Mouse (Mus musculus) embryonic facial prominence, embryonic 12.5 days (tissue): Measurements from ENCODE around the gene Arl10. TPM values are rescaled to one million over a fixed set of nuclear protein-coding genes. Genes with fewer than 3 reads are reported as not detected.
A peak's percentile ranks its signal among the peaks of the same experiment; 100 is the strongest.

Source experiments
- ATAC-seq: fragments of 200-750 bp; cut with Nextera tagmentation; 2 replicates; pipeline ENCODE4 v1.8.0; 2017; ENCODE audit not compliant: insufficient number of reproducible peaks, insufficient read depth, low FRiP score, low TSS enrichment
- H3K27ac ChIP-seq: fragments of 300-500 bp; sonication (generic); 2 replicates; pipeline ENCODE4 v1.5.1; 2016; ENCODE audit warnings: mild to moderate bottlenecking
- H3K27me3 ChIP-seq: fragments of 300-500 bp; sonication (generic); 2 replicates; pipeline ENCODE4 v1.6.1; 2016; ENCODE audit warnings: mild to moderate bottlenecking, moderate library complexity
- H3K36me3 ChIP-seq: fragments of 300-500 bp; sonication (generic); 2 replicates; pipeline ENCODE4 v1.6.1; 2016; ENCODE audit warnings: mild to moderate bottlenecking
- H3K4me1 ChIP-seq: fragments of 300-500 bp; sonication (generic); 2 replicates; pipeline ENCODE4 v1.6.1; 2016
- H3K4me2 ChIP-seq: fragments of 300-500 bp; sonication (generic); replicated peaks from 2 replicates; pipeline ENCODE4 v1.6.1; 2016; ENCODE audit warnings: mild to moderate bottlenecking, moderate library complexity
- H3K4me3 ChIP-seq: fragments of 300-500 bp; sonication (generic); 2 replicates; pipeline ENCODE4 v1.5.1; 2016; ENCODE audit warnings: mild to moderate bottlenecking
- H3K9ac ChIP-seq: fragments of 300-500 bp; sonication (generic); 2 replicates; pipeline ENCODE4 v1.6.1; 2016; ENCODE audit warnings: mild to moderate bottlenecking, moderate library complexity
- H3K9me3 ChIP-seq: fragments of 300-500 bp; sonication (generic); 2 replicates; pipeline ENCODE4 v1.6.1; 2016; ENCODE audit warnings: mild to moderate bottlenecking, moderate library complexity
- WGBS: fragments of 180-500 bp; shearing (Covaris S2); methylation state at CpG from one replicate; pipeline ENCODE4 v1.1.7; 2016; 5-methylcytosine and 5-hydroxymethylcytosine counted together
- polyA plus RNA-seq: library from polyadenylated mRNA; unstranded; fragments of >200 nt; fragmentation: Nextera tagmentation; extraction: Ambion mirVana; gene quantifications from 2 replicates; pipeline ENCODE4 v1.2.1, GENCODE M21; 2016

Arl10 gene
- polyA plus RNA-seq, 1 experiment from 2014 or later: 36.8 TPM

DNA sequence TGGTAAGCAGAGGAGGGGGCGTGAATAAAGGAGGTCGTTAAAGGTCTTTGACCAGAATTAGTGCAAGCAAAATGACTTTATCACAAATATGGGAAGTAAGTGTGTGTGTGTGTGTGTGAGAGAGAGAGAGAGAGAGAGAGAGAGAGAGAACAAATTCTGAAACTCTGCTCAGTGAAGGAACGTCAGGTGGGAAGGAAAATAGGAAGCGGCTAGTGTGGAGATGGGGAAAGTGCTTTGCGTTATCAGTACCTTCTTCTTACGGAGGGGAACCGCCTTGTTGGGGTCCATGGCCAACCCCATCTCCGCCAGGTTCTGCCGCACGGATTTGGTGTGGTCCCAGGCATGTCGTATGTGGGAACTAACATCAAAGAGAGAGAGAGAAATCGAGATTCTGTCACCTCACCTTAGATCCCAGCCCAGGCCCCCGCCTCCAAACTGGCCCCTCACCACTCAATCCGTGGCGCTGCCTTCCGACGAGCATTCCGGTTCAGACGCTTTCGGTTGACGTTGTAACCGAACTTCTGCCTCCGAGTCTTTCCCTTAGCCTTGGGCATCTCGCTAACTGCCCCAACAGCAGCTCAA is 14.7 kb downstream of the Arl10 start:
- Histone ChIP-seq H3K9ac (peak overlapping the region; percentile 50), H3K27me3 (no peaks in the 10 kb centered on the region), H3K4me1 (peaks cover 10% of the 10 kb centered on the region), H3K4me2 (peak overlapping the region; percentile 68), H3K36me3 (peaks cover 25% of the 10 kb centered on the region), H3K9me3 (no peaks in the 10 kb centered on the region), H3K27ac (no peak overlapping the region), H3K4me3 (peak overlapping the region; percentile 78)
- no peak for ATAC-seq
- 2% methylated on average over 24 of the region's 24 CpGs for WGBS

GRCm38 (mm10) chr13:54589996-54590951 is 15.5 kb downstream of the Arl10 start, which contains the start of the genes Nop16 and Higd2a:
Gene Nop16 (minus strand): TSS chr13:54590090.
Gene Higd2a (plus strand): TSS chr13:54590207.
- Histone ChIP-seq H3K4me3 (peak within 1 kb of the TSS; percentile 78), H3K9ac (peak within 1 kb of the TSS; percentile 80), H3K4me1 (peaks cover 10% of the 10 kb centered on the region), H3K36me3 (peaks cover 17% of the 10 kb centered on the region), H3K27me3 (no peaks in the 10 kb centered on the region), H3K4me2 (peak within 1 kb of the TSS; percentile 68), H3K9me3 (no peaks in the 10 kb centered on the region), H3K27ac (peak within 1 kb of the TSS; percentile 82)
- peak; percentile 95 for ATAC-seq
- WGBS: under 1% methylated on average over 51 of the region's 51 CpGs

GRCm38 (mm10) chr13:54591776-54592356 is 17.1 kb downstream of the Arl10 start:
- Histone ChIP-seq H3K4me2 (peak overlapping the region; percentile 68), H3K27me3 (no peaks in the 10 kb centered on the region), H3K36me3 (peaks cover 7% of the 10 kb centered on the region), H3K9me3 (no peaks in the 10 kb centered on the region), H3K4me1 (peaks cover 10% of the 10 kb centered on the region), H3K4me3 (no peak overlapping the region), H3K9ac (no peak overlapping the region), H3K27ac (no peak overlapping the region)
- ATAC-seq: no peak
- 91% methylated on average over 8 of the region's 8 CpGs for WGBS

- Histone ChIP-seq H3K4me3 (no peak overlapping the region), H3K9ac (no peak overlapping the region), H3K9me3 (no peaks in the 10 kb centered on the region), H3K27ac (no peak overlapping the region), H3K4me2 (no peak overlapping the region), H3K27me3 (no peaks in the 10 kb centered on the region), H3K4me1 (peaks cover 10% of the 10 kb centered on the region), H3K36me3 (0 out of 2 replicates have a peak, but pooled peaks cover 5% of the 10 kb centered on the region)
- WGBS: 91% methylated on average over 11 of the region's 11 CpGs
- ATAC-seq: no peak
These were observed 18.8 kb downstream of the Arl10 start for GRCm38 (mm10) chr13:54593617-54594016.

GRCm38 (mm10) chr13:54596107-54596690 is 21.4 kb downstream of the Arl10 start:
- Histone ChIP-seq H3K27ac (no peak overlapping the region), H3K9me3 (no peaks in the 10 kb centered on the region), H3K4me3 (no peak overlapping the region), H3K4me2 (no peak overlapping the region), H3K36me3 (0 out of 2 replicates have a peak, but pooled peaks cover 5% of the 10 kb centered on the region), H3K9ac (0 out of 2 replicates have a peak overlapping the region, but pooled peaks have one; percentile 27), H3K4me1 (peaks cover 6% of the 10 kb centered on the region), H3K27me3 (no peaks in the 10 kb centered on the region)
- no peak for ATAC-seq
- WGBS: 80% methylated on average over 8 of the region's 8 CpGs

- no peaks in the 10 kb centered on the region for H3K4me1 ChIP-seq
- H3K9me3 ChIP-seq: no peaks in the 10 kb centered on the region
- ATAC-seq: no peak
- 71% methylated on average over 5 of the region's 5 CpGs for WGBS
- H3K9ac ChIP-seq: no peak overlapping the region
- no peak overlapping the region for H3K4me2 ChIP-seq
- H3K4me3 ChIP-seq: no peak overlapping the region
- 0 out of 2 replicates have a peak, but pooled peaks cover 5% of the 10 kb centered on the region for H3K36me3 ChIP-seq
- no peaks in the 10 kb centered on the region for H3K27me3 ChIP-seq
- no peak overlapping the region for H3K27ac ChIP-seq
These were observed 22.1 kb downstream of the Arl10 start for GRCm38 (mm10) chr13:54596870-54597269.

GRCm38 (mm10) chr13:54598622-54599143 is 23.9 kb downstream of the Arl10 start:
- no peaks in the 10 kb centered on the region for H3K4me1 ChIP-seq
- H3K27ac ChIP-seq: no peak overlapping the region
- no peak overlapping the region for H3K9ac ChIP-seq
- no peak overlapping the region for H3K4me2 ChIP-seq
- no peak for ATAC-seq
- H3K36me3 ChIP-seq: 0 out of 2 replicates have a peak, but pooled peaks cover 5% of the 10 kb centered on the region
- H3K4me3 ChIP-seq: no peak overlapping the region
- H3K27me3 ChIP-seq: no peaks in the 10 kb centered on the region
- no peaks in the 10 kb centered on the region for H3K9me3 ChIP-seq
- 88% methylated on average over 12 of the region's 12 CpGs for WGBS

GRCm38 (mm10) chr13:54602639-54603111 is 27.9 kb downstream of the Arl10 start:
- Histone ChIP-seq H3K4me1 (no peaks in the 10 kb centered on the region), H3K4me3 (no peak overlapping the region), H3K27ac (no peak overlapping the region), H3K4me2 (no peak overlapping the region), H3K27me3 (no peaks in the 10 kb centered on the region), H3K36me3 (0 out of 2 replicates have a peak, but pooled peaks cover 5% of the 10 kb centered on the region), H3K9ac (no peak overlapping the region), H3K9me3 (no peaks in the 10 kb centered on the region)
- ATAC-seq: no peak
- 53% methylated on average over 3 of the region's 3 CpGs for WGBS

DNA sequence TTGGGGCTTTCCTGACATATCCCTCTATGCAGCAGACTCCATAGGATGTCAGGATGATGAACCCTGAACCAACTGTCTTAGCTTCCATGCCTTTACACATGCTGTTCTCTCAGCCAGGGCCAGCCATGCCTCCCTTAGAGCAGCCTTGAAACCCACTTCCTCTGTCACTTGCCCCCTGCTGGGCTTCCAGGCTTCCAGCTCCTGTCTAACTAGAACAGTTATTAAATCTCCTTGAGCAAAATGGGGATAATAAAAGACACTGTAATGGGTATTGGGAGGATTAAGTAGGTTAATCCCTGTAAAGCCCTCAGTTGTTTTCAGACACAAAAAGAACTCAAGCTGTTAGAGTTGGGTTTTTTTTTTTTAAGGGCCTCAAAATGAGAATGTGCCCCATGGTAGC is 28.7 kb downstream of the Arl10 start:
- Histone ChIP-seq H3K27ac (no peak overlapping the region), H3K27me3 (no peaks in the 10 kb centered on the region), H3K9me3 (no peaks in the 10 kb centered on the region), H3K4me3 (no peak overlapping the region), H3K36me3 (no peaks in the 10 kb centered on the region), H3K4me1 (no peaks in the 10 kb centered on the region), H3K9ac (no peak overlapping the region), H3K4me2 (no peak overlapping the region)
- ATAC-seq: no peak

- no peaks in the 10 kb centered on the region for H3K36me3 ChIP-seq
- WGBS: 58% methylated on average over 4 of the region's 4 CpGs
- H3K4me1 ChIP-seq: 0 out of 2 replicates have a peak, but pooled peaks cover 4% of the 10 kb centered on the region
- no peaks in the 10 kb centered on the region for H3K9me3 ChIP-seq
- 0 out of 2 replicates have a peak, but pooled peaks cover 6% of the 10 kb centered on the region for H3K27me3 ChIP-seq
- no peak overlapping the region for H3K27ac ChIP-seq
- H3K4me3 ChIP-seq: no peak overlapping the region
- no peak for ATAC-seq
- no peak overlapping the region for H3K4me2 ChIP-seq
- H3K9ac ChIP-seq: no peak overlapping the region
These were observed 29.4 kb downstream of the Arl10 start for GRCm38 (mm10) chr13:54604221-54604620.

DNA sequence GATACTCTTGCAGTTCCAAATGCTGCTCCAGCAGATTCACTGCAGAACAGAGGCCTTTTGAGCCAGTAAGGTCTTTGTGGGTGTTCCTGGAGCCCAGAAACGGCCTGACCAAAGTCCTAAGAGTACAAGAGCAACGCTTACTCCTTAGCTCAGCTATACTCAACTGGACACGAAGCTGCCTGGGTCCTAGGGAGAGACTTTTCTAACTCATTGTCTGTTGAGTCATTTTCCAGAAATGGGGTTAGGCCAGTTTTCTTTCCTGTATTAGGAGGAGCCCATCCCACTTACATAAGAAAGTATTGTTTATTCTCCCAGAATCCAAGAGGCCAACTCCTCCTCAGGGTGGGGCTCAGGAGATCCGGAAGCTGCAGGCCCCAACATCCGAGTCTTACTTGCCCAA is 30.6 kb downstream of the Arl10 start:
- 0 out of 2 replicates have a peak, but pooled peaks cover 7% of the 10 kb centered on the region for H3K4me1 ChIP-seq
- no peak overlapping the region for H3K4me2 ChIP-seq
- H3K4me3 ChIP-seq: no peak overlapping the region
- H3K9ac ChIP-seq: no peak overlapping the region
- H3K27me3 ChIP-seq: peaks cover 10% of the 10 kb centered on the region; the same call in 1 of the 2 replicates
- H3K9me3 ChIP-seq: no peaks in the 10 kb centered on the region
- ATAC-seq: no peak
- no peaks in the 10 kb centered on the region for H3K36me3 ChIP-seq
- no peak overlapping the region for H3K27ac ChIP-seq
- 82% methylated on average over 5 of the region's 5 CpGs for WGBS
